Mouse (Mus musculus): ENCODE measurements around the gene Tpte.

DNA sequence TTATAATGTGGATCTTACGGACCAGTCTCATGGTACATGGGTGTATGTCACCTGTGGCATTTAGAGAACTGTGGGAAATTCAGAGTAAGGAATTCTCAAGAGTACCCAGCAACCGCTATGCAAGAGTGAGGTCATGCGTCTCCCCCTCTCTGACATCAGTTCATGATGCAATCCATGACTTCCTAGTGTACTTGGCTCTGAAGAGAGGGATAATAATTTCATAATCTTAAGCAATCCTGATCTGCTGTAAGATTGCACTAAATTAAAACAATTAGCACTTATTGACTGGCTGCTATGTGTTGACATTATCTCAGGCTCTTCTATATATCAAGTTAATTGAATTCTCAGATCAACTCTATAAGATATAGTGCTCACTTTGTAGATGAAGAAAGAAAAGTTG is 16.4 kb upstream of the Tpte start:
- no peak for TF ChIP-seq MAX (IDR thresholded peaks at IDR 0.05; ENCODE audit: low read depth)
- no peak for TF ChIP-seq MYOG (IDR thresholded peaks at IDR 0.05; ENCODE audit: control insufficient read depth in 1 of 3, insufficient read depth in 1 of 3, insufficient read length in 2 of 3, low read depth in 2 of 3)
